Mouse (Mus musculus): ENCODE measurements around the gene Fn3krp. TPM values are rescaled to one million over a fixed set of nuclear protein-coding genes. Genes with fewer than 3 reads are reported as not detected.
A peak's percentile ranks its signal among the peaks of the same experiment; 100 is the strongest.

The Fn3krp gene
- 10 to 100 TPM; 52.9 to 55.4 TPM for total RNA-seq (2021)
- long read RNA-seq, experiment 1, partial matches to known transcripts, result 0 of 1 reads
- long read RNA-seq, experiment 1, other reads (novel, unspliced or antisense), result 1 of 1 reads
- long read RNA-seq, experiment 2, result 0 reads

DNA sequence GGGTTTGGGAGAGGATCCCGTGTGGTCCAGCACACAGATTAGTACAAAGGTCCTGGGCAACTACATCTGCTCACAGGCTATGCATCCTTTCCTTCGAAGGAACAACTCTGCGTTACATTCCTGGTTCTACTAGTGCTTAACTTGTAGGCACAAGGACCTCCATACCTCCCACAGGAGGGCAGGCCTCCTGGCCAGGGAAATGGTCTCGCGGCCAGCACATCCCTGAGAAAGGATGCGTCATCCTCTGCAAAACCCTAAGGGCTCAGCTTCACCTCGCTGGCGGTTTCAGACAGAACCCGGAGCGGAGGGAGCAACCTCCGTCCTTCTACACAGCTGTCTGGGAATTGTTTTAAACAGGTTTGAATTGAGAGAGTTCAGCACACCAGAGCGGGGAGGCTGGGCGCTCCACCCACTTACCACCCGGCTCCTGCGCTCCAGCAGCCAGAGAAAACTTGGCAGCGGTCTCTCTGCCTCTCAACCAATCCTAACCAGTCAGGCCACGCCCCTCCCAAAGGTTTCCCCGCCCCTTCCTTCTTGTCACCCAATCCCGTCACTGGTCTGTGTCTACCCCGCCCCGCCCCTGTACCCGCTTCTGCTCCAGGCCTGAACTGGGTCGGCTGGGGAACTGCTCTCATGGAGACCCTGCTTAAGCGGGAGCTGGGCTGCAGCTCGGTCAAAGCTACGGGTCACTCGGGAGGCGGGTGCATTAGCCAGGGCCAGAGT is at the start of gene Fn3krp:
Fn3krp (plus strand) TSS at position 572 of the 723 bp plus-strand sequence.
- TF ChIP-seq CTCF (conservative IDR thresholded peaks at IDR 0.05), result no peak

DNA sequence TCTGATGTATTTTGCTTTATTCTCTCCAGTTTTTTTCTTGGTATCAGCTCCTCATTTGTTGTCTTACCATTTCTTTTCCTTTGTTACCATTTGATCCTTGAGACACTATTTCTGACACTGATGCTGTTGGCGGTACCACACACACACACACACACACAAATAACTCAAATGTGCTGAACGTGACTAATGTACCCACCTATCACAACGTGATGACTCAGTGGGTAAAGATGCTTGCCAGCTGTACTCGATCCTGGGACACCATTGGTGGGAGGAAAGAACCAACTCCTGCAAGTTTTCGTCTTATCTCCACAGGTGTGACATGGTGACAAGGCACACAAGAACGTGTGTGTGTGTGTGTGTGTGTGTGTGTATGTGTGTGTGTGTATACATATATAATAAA is 47.9 kb upstream of the Fn3krp start:
- Histone ChIP-seq H3K4me3 (no peak overlapping the region), H3K27ac (no peak overlapping the region)
- DNase-seq (ENCODE audit: low spot score in 2 of 2), result no peak
- no peak for TF ChIP-seq CTCF (conservative IDR thresholded peaks at IDR 0.05)

More for the DNA sequence above, at the start of gene Fn3krp:
- H3K27ac ChIP-seq, result peak within 1 kb of the TSS; percentile 96
- H3K4me3 ChIP-seq, result peak within 1 kb of the TSS; percentile 94
- peak; percentile 99 for DNase-seq (ENCODE audit: low spot score in 2 of 2)

DNA sequence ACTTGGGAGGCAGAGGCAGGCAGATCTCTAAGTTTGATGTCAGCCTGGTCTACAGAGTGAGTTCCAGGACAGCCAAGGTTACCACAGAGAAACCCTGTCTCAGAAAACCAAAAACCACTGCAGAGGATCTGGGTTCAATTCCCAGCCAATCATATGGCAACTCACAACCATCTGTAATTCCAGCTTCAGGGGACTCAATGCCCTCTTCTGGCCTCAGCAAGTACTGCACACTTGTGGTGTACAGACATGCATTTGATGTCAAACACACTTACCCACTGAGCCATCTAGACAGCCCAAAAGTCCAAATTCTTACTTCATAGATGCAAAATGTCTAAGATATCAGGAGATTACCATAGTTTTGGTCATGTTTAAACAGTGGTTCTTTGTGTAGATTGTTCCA is 42.6 kb upstream of the Fn3krp start:
- TF ChIP-seq CTCF (conservative IDR thresholded peaks at IDR 0.05), result peak; percentile 44
- H3K4me3 ChIP-seq, result no peak overlapping the region
- H3K27ac ChIP-seq, result no peak overlapping the region
- DNase-seq (ENCODE audit: low spot score in 2 of 2), result no peak

DNA sequence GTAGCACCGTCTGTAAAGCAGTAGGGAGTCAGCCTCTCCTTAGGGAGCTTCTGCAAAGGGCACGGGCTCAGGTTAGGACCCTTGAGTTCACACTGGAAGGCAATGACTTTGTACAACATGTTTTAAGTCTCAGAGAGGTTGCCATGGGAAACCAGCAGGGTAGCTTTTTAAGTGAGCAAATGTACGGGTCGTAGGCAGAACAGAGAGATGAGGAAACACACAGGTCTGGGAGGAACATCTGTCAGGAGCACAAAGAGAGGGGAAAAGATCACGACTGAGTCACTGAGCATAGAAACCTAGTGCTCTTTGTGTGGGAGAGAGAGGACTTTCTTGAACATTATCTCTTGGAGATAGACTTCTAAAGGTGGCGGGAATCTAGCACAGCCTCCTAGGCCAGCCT is 40.9 kb upstream of the Fn3krp start:
- TF ChIP-seq CTCF (conservative IDR thresholded peaks at IDR 0.05), result no peak
- Histone ChIP-seq H3K27ac (peak overlapping the region; percentile 69), H3K4me3 (no peak overlapping the region)
- no peak for DNase-seq (ENCODE audit: low spot score in 2 of 2)

DNA sequence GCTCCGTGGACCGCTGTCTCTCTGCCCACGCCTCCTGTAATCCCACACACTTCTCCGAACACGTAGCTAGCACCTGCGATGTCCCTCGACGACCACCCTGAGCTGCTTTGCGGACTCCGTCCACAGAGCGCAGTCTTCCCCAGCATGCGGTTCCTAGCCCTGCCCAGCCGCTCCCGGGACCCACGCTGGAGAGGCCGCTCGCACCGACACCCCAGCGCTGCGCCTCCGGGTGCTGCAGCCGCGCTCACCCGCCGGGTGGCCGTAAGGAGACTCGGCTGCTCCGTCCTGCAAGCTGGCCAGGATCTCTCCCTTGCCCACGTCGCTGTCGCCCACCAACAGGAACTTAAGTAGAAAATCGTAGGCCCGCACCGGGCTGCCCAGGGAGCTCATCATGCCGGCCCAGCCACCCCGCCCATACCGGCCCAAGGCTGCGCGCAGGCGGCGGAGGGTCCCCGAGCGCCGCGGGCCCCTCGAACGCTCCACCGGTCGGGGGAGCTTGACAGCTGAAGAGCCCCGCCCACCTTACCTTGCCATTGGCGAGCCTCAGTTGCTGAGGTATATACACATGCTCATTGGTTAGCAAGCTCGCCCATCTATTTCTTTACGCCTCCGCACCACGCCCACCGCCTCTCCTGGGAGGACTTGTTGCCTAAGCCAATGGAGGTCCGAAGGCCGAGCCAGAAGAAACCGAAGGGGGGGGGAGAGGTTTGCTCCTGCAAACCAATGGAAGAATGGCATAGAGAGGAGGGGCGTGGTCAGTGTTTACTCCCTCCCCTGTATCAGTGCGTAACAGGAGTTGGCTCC is 33.2 kb upstream of the Fn3krp start, which contains the start of gene Rab40b:
Rab40b (minus strand) TSS at position 502 of the 804 bp plus-strand sequence.
- TF ChIP-seq CTCF (conservative IDR thresholded peaks at IDR 0.05), result no peak; the same call in 1 of the 2 replicates
- Histone ChIP-seq H3K4me3 (peak within 1 kb of the TSS; percentile 94), H3K27ac (peak within 1 kb of the TSS; percentile 92)
- peak; percentile 96 to 98 for DNase-seq (ENCODE audit: low spot score in 2 of 2)

DNA sequence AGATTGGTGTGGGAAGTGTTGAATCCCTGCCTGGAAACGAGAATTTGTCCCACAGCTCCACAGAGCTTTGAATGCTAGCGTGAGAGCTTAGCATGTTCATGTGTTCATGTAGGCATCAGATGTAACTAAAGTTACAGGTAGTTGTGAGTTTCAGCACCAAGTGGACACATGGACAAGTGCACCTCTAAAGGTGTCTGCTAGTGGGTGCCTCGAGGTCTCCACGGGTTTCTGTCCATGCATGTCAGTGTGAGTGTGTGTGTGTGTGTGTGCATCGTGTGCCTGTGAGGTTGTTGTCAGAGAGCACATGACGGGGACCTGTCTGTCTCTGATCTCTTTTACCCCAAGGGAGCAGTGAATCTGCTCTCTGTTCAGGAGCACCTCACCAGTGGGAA is 32.7 kb upstream of the Fn3krp start:
- peak; percentile 8; the same call in 1 of the 2 replicates for TF ChIP-seq CTCF (conservative IDR thresholded peaks at IDR 0.05)
- peak overlapping the region; percentile 78 for H3K27ac ChIP-seq
- no peak for DNase-seq (ENCODE audit: low spot score in 2 of 2)
- peak overlapping the region; percentile 94 for H3K4me3 ChIP-seq

DNA sequence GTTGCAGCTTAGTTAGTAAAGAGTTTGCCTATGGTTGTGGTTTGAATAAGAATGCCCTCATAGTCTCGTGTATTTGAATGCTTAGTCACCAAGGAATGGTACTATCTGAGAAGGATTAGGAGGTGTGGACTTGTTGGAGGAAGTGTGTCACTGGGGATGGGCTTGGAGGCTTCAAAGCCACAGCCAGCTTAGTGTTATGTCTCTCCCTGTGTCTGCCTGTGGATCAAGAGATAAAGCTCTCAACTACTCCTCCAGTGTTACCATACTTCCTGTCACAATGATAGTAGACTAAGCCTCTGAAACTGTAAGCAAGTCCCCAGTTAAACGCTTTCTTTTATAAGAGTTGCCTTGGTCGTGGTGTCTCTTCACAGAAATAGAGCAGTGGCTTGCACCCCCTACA is 30.4 kb upstream of the Fn3krp start:
- H3K4me3 ChIP-seq, result no peak overlapping the region
- TF ChIP-seq CTCF (conservative IDR thresholded peaks at IDR 0.05), result no peak
- no peak overlapping the region for H3K27ac ChIP-seq
- DNase-seq (ENCODE audit: low spot score in 2 of 2), result no peak

DNA sequence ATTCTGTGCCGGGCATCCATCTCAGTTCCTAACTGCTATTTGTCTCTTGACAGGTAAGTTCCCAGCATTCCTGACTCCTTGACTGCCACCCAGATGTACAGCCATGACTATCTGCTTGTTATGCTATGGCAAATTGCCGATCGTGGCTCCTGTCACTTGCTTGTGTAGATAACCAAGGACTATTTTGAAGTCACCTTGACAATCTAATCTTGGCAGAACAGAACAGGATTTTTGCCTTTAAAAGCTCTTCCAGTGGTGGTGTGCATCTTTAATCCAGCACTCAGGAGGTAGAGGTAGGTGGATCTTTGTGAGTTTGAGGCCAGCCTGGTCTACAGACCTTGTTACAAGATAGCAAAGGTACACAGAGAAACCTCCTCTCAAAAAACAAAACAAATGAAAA is 28.8 kb upstream of the Fn3krp start:
- no peak overlapping the region for H3K27ac ChIP-seq
- H3K4me3 ChIP-seq, result no peak overlapping the region
- no peak for TF ChIP-seq CTCF (conservative IDR thresholded peaks at IDR 0.05)
- DNase-seq (ENCODE audit: low spot score in 2 of 2), result no peak

DNA sequence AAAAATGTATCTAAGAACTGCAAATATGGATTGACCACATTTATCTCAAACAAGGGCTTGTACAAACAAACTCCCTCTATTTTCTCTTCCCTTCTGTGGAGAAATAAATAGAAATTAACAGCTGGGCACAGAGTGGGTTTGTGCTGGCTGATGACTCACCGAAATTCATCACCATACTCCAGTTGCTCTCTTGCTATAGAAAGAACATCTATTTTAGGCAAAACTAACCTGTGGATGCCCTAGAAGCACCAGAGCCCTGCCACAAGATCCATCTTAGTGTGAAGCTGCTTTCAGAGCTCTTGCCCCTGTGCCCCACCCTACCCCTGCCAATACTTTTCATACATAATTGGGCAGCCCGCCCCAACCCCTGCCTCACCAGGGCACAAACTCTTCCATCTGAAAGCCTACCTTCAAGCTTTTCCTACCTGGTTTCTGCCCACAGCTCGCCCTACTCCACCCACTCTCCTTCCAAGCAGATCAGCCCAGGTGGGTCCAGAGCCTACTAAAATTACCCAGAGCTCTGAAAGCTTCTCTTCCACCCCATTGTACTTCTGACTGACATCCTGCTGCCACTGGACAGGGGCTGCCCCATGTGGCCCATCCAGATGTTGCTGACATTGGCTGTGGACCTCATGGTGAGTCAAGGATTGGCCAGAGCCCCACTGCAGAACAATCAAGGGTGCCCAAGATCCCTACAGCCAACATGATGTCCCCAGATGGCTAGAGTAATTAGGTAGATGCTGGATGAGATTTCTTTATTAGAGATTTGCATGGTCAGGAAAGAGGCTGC is 13.6 kb upstream of the Fn3krp start:
- no peak overlapping the region for H3K4me3 ChIP-seq
- peak in 1 of 2 experiments; percentile 70 for DNase-seq (ENCODE audit: low spot score in 2 of 2)
- H3K27ac ChIP-seq, result peak overlapping the region; percentile 85
- TF ChIP-seq CTCF (conservative IDR thresholded peaks at IDR 0.05), result no peak

DNA sequence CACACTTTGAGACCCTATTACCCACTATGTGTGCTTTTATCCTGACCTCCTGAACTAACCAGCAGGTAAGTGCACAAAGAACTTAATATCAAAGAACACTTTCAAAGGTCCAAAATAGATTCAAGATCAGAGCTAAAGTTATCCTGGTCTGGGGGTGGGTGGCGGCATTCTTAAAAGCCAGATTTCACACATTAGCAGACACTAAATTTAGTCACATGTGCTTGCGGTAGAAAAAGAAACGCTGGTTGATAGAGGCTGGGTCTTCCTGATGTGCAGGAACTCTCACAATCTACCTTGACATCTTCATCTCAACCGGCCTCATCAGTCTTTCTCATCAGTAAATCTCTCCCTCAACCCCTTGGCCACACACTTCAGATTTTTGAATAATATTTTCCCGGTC is 6.4 kb upstream of the Fn3krp start:
- Histone ChIP-seq H3K4me3 (no peak overlapping the region), H3K27ac (no peak overlapping the region)
- no peak for TF ChIP-seq CTCF (conservative IDR thresholded peaks at IDR 0.05)
- DNase-seq (ENCODE audit: low spot score in 2 of 2), result no peak

DNA sequence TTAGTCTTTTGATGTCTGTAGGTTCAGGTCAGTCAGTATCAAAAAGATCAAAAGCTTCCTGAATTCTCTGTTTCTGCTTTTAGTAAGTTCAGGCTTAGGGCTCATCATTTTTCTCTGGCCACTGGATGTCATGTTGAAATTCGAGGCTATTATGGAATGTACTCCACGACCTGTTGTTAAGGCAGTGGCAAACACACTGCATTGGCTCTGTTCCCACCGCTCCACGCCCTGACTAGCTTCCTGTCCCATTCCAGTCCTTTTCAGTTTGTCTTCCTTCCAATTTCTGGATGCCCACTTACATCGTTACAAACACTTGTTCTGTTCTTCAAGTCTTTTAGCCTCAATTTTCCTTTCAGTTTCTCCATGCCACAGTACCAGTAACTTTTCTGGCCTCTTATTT is 5.8 kb upstream of the Fn3krp start:
- DNase-seq (ENCODE audit: low spot score in 2 of 2), result no peak
- no peak overlapping the region for H3K27ac ChIP-seq
- TF ChIP-seq CTCF (conservative IDR thresholded peaks at IDR 0.05), result no peak
- no peak overlapping the region for H3K4me3 ChIP-seq

DNA sequence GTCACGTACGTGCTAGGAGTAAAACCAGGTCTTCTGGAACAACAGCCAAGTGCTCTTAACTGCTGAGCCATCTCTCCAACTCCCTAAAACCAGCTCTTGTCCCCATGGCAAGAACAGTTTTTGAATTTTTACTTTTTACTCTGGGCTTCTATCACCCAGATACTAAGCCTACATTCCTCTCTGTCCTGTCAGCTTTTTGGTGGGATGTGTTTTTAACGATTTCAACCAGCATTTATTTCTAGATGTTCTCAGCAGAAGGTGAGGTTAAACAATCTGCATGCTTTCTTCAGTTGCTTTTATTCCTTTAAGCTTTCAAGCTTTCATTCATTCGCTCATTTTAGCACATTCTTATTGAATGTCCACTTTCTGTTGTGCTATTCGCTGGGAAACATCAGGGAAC is 3.2 kb upstream of the Fn3krp start:
- Histone ChIP-seq H3K4me3 (no peak overlapping the region), H3K27ac (no peak overlapping the region)
- no peak for TF ChIP-seq CTCF (conservative IDR thresholded peaks at IDR 0.05)
- DNase-seq (ENCODE audit: low spot score in 2 of 2), result no peak

All from layer of hippocampus, adult 2 months (tissue).